Mouse (Mus musculus): ENCODE results near the gene Trpc7. TPM values are rescaled to one million over a fixed set of nuclear protein-coding genes. Genes with fewer than 3 reads are reported as not detected.

The Trpc7 gene
- total RNA-seq, 1 experiment, result not detected

DNA sequence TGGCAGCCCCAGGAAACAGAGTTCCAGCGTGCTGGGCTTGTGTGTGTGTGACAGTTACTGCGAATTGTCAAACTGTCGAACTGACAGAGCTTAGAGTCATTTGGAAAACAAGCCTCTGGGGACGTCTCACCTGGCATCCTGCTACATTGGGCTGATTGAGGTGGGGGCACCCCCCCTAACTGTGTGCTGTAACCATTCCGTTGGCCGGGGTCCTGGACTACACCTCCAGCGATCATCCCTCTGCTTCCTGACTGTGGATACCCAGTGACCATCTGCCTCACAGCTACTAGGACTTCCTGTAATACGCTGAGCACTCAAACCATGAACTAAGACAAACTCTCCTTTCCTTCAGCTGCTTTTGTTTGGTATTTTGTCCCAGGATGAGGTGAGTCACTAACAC is 41.3 kb downstream of the Trpc7 start:
- Histone ChIP-seq H3K4me3 (ENCODE audit: insufficient read depth in 1 of 2, low read depth in 1 of 2, low read length in 2 of 2, poor library complexity in 1 of 2, severe bottlenecking in 1 of 2) (no peak overlapping the region), H3K9me3 (ENCODE audit: control insufficient read depth, insufficient read depth, low read depth, low read length) (no peaks in the 10 kb centered on the region), H3K4me1 (ENCODE audit: control insufficient read depth in 2 of 2, insufficient read depth in 2 of 2, low read length in 2 of 2, poor library complexity in 1 of 2) (no peaks in the 10 kb centered on the region), H3K27ac (ENCODE audit: insufficient read depth, low read depth, low read length, poor library complexity, severe bottlenecking) (no peak overlapping the region), H3K36me3 (ENCODE audit: control insufficient read depth, insufficient read depth, low read length, poor library complexity, severe bottlenecking) (no peaks in the 10 kb centered on the region), H3K9ac (ENCODE audit: insufficient read depth, low read depth, low read length, poor library complexity, severe bottlenecking) (no peak overlapping the region)
- TF ChIP-seq CHD2 (IDR thresholded peaks at IDR 0.05; ENCODE audit: low read depth, low read length), result no peak
- TF ChIP-seq ZNF384 (IDR thresholded peaks at IDR 0.05; ENCODE audit: low read depth, low read length), result no peak
- TF ChIP-seq HCFC1 (IDR thresholded peaks at IDR 0.05; ENCODE audit: borderline replicate concordance, insufficient read depth, low read length), result no peak
- TF ChIP-seq ZC3H11A (IDR thresholded peaks at IDR 0.05; ENCODE audit: borderline replicate concordance, low read depth, low read length), result no peak
- TF ChIP-seq MAFK (IDR thresholded peaks at IDR 0.05; ENCODE audit: insufficient read depth, low read depth, low read length), result no peak
- no peak for DNase-seq (ENCODE audit: low read depth, low spot score)
- in situ Hi-C loops (cut with MboI; ENCODE audit: low sequenced_read_pairs in 2 of 2, unreplicated experiment in 2 of 2), result no loop called here

DNA sequence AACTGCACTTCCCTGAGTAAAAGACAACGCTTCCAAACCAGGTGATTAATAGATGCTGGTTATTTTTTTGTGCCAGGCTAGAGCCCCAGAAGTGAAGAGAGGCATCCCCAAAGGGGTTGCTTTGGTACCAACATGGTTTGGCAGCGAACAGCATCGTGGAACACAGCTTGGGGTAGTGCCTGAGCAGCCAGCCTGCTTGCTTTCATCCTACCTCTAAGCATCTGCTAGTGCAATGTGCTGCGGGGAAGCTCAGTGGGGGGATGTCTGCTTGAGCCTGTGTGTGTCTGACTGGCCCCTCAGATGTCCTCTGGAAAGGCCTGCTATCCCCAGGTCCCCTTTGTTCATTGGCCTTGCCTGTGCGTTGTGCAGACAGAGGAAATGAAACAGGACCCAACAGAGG is 42.4 kb downstream of the Trpc7 start:
- H3K4me1 ChIP-seq (ENCODE audit: control insufficient read depth in 2 of 2, insufficient read depth in 2 of 2, low read length in 2 of 2, poor library complexity in 1 of 2), result no peaks in the 10 kb centered on the region
- no peak overlapping the region for H3K4me3 ChIP-seq (ENCODE audit: insufficient read depth in 1 of 2, low read depth in 1 of 2, low read length in 2 of 2, poor library complexity in 1 of 2, severe bottlenecking in 1 of 2)
- H3K9me3 ChIP-seq (ENCODE audit: control insufficient read depth, insufficient read depth, low read depth, low read length), result no peaks in the 10 kb centered on the region
- TF ChIP-seq ZC3H11A (IDR thresholded peaks at IDR 0.05; ENCODE audit: borderline replicate concordance, low read depth, low read length) (no peak), HCFC1 (IDR thresholded peaks at IDR 0.05; ENCODE audit: borderline replicate concordance, insufficient read depth, low read length) (no peak), CHD2 (IDR thresholded peaks at IDR 0.05; ENCODE audit: low read depth, low read length) (no peak), ZNF384 (IDR thresholded peaks at IDR 0.05; ENCODE audit: low read depth, low read length) (no peak), MAFK (IDR thresholded peaks at IDR 0.05; ENCODE audit: insufficient read depth, low read depth, low read length) (no peak)
- no peaks in the 10 kb centered on the region for H3K36me3 ChIP-seq (ENCODE audit: control insufficient read depth, insufficient read depth, low read length, poor library complexity, severe bottlenecking)
- H3K27ac ChIP-seq (ENCODE audit: insufficient read depth, low read depth, low read length, poor library complexity, severe bottlenecking), result no peak overlapping the region
- no peak overlapping the region for H3K9ac ChIP-seq (ENCODE audit: insufficient read depth, low read depth, low read length, poor library complexity, severe bottlenecking)
- in situ Hi-C loops (cut with MboI; ENCODE audit: low sequenced_read_pairs in 2 of 2, unreplicated experiment in 2 of 2), result no loop called here
- DNase-seq (ENCODE audit: low read depth, low spot score), result no peak

GRCm38 (mm10) chr13:56845866-56846265 is 49.9 kb downstream of the Trpc7 start:
- no peak overlapping the region for H3K9ac ChIP-seq (ENCODE audit: insufficient read depth, low read depth, low read length, poor library complexity, severe bottlenecking)
- no peaks in the 10 kb centered on the region for H3K4me1 ChIP-seq (ENCODE audit: control insufficient read depth in 2 of 2, insufficient read depth in 2 of 2, low read length in 2 of 2, poor library complexity in 1 of 2)
- H3K36me3 ChIP-seq (ENCODE audit: control insufficient read depth, insufficient read depth, low read length, poor library complexity, severe bottlenecking), result no peaks in the 10 kb centered on the region
- no peak for DNase-seq (ENCODE audit: low read depth, low spot score)
- no peaks in the 10 kb centered on the region for H3K9me3 ChIP-seq (ENCODE audit: control insufficient read depth, insufficient read depth, low read depth, low read length)
- in situ Hi-C loops (cut with MboI; ENCODE audit: low sequenced_read_pairs in 2 of 2, unreplicated experiment in 2 of 2), result no loop called here
- H3K4me3 ChIP-seq (ENCODE audit: insufficient read depth in 1 of 2, low read depth in 1 of 2, low read length in 2 of 2, poor library complexity in 1 of 2, severe bottlenecking in 1 of 2), result no peak overlapping the region
- H3K27ac ChIP-seq (ENCODE audit: insufficient read depth, low read depth, low read length, poor library complexity, severe bottlenecking), result no peak overlapping the region
- TF ChIP-seq CHD2 (IDR thresholded peaks at IDR 0.05; ENCODE audit: low read depth, low read length) (no peak), ZNF384 (IDR thresholded peaks at IDR 0.05; ENCODE audit: low read depth, low read length) (no peak), MAFK (IDR thresholded peaks at IDR 0.05; ENCODE audit: insufficient read depth, low read depth, low read length) (no peak), HCFC1 (IDR thresholded peaks at IDR 0.05; ENCODE audit: borderline replicate concordance, insufficient read depth, low read length) (no peak), ZC3H11A (IDR thresholded peaks at IDR 0.05; ENCODE audit: borderline replicate concordance, low read depth, low read length) (no peak)

- H3K9ac ChIP-seq (ENCODE audit: insufficient read depth, low read depth, low read length, poor library complexity, severe bottlenecking), result no peak overlapping the region
- no peak overlapping the region for H3K27ac ChIP-seq (ENCODE audit: insufficient read depth, low read depth, low read length, poor library complexity, severe bottlenecking)
- in situ Hi-C loops (cut with MboI; ENCODE audit: low sequenced_read_pairs in 2 of 2, unreplicated experiment in 2 of 2), result loop anchor here (10.0 kb wide), 1 partner anchor 449 kb away; no protein-coding TSS in a partner anchor
- H3K36me3 ChIP-seq (ENCODE audit: control insufficient read depth, insufficient read depth, low read length, poor library complexity, severe bottlenecking), result no peaks in the 10 kb centered on the region
- no peak for DNase-seq (ENCODE audit: low read depth, low spot score)
- no peak overlapping the region for H3K4me3 ChIP-seq (ENCODE audit: insufficient read depth in 1 of 2, low read depth in 1 of 2, low read length in 2 of 2, poor library complexity in 1 of 2, severe bottlenecking in 1 of 2)
- no peak for TF ChIP-seq HCFC1 (IDR thresholded peaks at IDR 0.05; ENCODE audit: borderline replicate concordance, insufficient read depth, low read length)
- TF ChIP-seq ZC3H11A (IDR thresholded peaks at IDR 0.05; ENCODE audit: borderline replicate concordance, low read depth, low read length), result no peak
- TF ChIP-seq MAFK (IDR thresholded peaks at IDR 0.05; ENCODE audit: insufficient read depth, low read depth, low read length), result no peak
- TF ChIP-seq ZNF384 (IDR thresholded peaks at IDR 0.05; ENCODE audit: low read depth, low read length), result no peak
- no peak for TF ChIP-seq CHD2 (IDR thresholded peaks at IDR 0.05; ENCODE audit: low read depth, low read length)
- no peaks in the 10 kb centered on the region for H3K4me1 ChIP-seq (ENCODE audit: control insufficient read depth in 2 of 2, insufficient read depth in 2 of 2, low read length in 2 of 2, poor library complexity in 1 of 2)
- H3K9me3 ChIP-seq (ENCODE audit: control insufficient read depth, insufficient read depth, low read depth, low read length), result no peaks in the 10 kb centered on the region
These were observed 80.3 kb downstream of the Trpc7 start for GRCm38 (mm10) chr13:56815471-56815870.

Data from ES-E14 (cell line).